Mouse (Mus musculus): ENCODE measurements around the gene Zbtb32.

DNA sequence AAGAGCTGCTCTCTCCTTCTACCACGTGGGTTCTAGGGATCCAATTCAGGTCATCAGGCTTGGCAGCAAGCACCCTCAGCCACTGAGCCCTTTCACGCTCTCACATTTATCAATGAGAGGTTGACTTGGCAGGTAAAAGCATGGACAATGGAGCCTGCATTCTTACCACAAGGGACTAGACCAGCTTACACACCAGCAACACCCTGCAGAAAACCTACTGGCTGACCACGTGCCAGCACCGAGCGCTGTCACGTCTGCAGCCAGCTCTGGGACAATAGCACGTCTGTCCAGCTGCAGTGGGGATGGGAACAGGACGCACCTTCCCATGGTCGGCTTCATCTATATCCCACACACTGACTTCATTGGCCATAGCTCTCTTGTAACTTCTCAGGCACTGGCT is 19.9 kb upstream of the Zbtb32 start:
- no peak for TF ChIP-seq GATA1 (IDR thresholded peaks at IDR 0.05; ENCODE audit: low read length)
- TF ChIP-seq TAL1 (IDR thresholded peaks at IDR 0.05; ENCODE audit: low read length) = no peak
